Mouse (Mus musculus) CH12.LX (cell line): ENCODE data around the gene Atg4d.

Source experiments
- E2F4 ChIP-seq: IDR thresholded peaks from 2 replicates; pipeline ENCODE4 v1.6.1; 2011; ENCODE audit warnings: low read depth, low read length, improper control_type of control experiment; ENCODE audit not compliant: insufficient replicate concordance
- MAFK ChIP-seq: IDR thresholded peaks from 2 replicates; pipeline ENCODE4 v1.6.1; 2011; ENCODE audit warnings: low read length, improper control_type of control experiment; ENCODE audit not compliant: insufficient replicate concordance
- POLR2A ChIP-seq: IDR thresholded peaks from 2 replicates; pipeline ENCODE4 v1.6.1; 2011; ENCODE audit warnings: low read depth, mild to moderate bottlenecking, improper control_type of control experiment, low read length
- SMC3 ChIP-seq: IDR thresholded peaks from 2 replicates; pipeline ENCODE4 v1.6.1; 2011; ENCODE audit warnings: low read depth, low read length, improper control_type of control experiment
- USF1 ChIP-seq: IDR thresholded peaks from 2 replicates; pipeline ENCODE4 v1.6.1; 2014; ENCODE audit warnings: low read depth, mild to moderate bottlenecking, inconsistent platforms, low read length, improper control_type of control experiment

- no peak for TF ChIP-seq USF1
- no peak for TF ChIP-seq E2F4
- no peak for TF ChIP-seq POLR2A
- no peak for TF ChIP-seq MAFK
- no peak for TF ChIP-seq SMC3
Observed at GRCm38 (mm10) chr9:21264272-21264999, 657 bp upstream of the Atg4d start.
